Mouse (Mus musculus) CD4-positive helper T cell, adult 2 months (primary cell): ENCODE results near the gene Arf6.
"Not testable (repeated sequence)": the region's sequence is repeated elsewhere in the genome, so short reads cannot be mapped to it uniquely, and the experiment has no call there.

Source experiments
- DNase-seq: peaks from one replicate; pipeline ENCODE4 v3.0.0-alpha.2; 2012; ENCODE audit warnings: low read depth, missing footprints, low spot score

The Arf6 gene

DNA sequence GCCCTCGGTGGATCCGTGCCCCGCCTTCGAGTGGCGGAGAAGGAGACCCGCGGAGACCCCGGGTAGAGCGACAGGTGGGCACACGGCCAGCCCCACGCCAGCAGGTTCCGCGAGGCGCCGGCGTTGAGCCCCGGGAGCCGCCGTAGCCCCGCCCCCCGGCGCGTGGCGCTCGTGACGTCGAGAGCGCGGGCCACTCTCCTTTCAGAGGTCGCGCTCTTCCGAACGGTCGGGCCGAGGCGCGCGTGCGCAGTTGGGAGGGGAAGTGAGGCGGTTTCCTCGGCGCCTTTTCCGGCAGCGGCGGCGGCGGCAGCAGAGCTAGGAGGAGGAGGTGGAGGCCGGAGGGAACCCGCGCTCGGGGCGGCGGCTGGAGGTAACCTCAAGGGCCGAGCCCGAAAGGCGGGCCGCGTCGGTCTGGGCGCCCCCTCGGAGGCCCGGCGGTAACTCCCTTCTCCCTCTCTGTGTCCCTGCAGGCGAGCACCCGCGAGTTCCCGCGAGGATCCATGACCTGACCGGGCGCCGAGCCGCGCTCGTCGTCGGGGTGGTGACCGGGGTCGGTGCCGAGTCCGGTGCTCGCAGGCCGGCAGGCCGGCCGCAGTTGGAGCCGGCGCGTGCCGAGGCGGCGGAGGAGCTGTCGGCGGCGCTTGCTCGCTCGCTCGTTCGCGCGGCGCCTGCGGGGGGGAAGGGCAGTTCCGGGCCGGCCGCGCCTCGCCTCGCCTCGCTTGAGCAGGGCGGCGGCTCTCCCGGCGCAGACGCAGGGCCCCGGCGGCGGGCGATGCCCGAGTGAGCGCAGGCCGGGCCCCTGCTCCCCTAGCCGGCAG, at the start of gene Arf6, which contains the start of gene Gm9887:
Gene Arf6, plus strand, starts transcription at position 297 of the 818 bp plus-strand sequence.
Gene Gm9887, minus strand, starts transcription at position 605 of the 818 bp plus-strand sequence.
- DNase-seq, result peak; percentile 98

DNA sequence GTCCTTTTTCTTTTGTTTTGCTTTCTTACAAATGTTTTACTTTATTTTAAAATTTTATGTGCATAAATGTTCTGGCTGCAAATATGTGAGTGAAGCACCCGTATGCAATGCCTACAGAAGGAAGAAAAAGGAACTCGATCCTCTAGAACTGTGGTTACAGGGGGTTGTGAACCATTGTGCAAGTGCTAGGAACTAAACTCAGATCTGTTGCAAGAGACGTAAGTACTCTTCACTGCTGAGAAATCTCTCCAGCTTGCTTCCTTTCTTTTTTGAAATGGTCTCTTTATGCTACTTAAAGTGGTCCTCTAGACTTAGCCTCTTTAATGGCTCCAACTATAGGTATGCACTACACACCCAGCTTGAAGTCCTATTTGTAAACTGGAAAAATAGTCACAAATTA, 40.8 kb upstream of the Arf6 start:
- DNase-seq, result no peak

DNA sequence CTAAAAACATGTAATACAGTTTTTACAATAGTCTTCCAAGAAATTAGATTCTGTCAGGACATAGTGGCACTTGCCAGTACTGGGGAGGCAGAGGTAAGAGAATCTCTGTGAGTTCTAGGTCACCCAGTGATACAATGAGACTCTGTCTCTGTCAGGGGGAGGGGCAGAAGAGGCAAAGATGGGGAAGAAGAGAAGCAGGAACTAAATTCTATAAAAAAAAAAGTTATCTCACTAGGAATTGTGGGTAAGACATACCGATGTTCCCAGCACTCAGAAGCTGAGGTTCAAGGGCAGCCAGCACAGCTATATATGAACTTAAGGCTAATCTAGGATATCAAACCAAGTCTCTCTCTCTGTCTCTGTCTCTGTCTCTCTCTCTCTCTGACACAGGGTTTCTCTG, 39.8 kb upstream of the Arf6 start:
- DNase-seq, result no peak

DNA sequence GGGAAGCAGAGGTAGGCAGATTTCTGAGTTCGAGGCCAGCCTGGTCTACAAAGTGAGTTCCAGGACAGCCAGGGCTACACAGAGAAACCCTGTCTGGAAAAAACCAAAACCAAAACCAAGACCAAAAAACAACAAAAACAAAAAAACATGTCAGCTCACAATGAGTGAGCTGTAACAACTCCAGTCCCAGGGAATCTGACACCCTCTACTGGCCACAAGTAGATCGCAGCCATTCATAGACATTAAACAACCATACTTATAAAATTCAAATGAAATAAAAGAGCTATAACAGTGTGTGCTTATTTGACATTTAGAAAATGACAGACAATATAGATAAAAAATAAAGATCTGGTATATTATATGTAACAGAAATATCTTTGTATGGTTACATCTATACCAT, 38.4 kb upstream of the Arf6 start:
- DNase-seq, result peak; percentile 73

DNA sequence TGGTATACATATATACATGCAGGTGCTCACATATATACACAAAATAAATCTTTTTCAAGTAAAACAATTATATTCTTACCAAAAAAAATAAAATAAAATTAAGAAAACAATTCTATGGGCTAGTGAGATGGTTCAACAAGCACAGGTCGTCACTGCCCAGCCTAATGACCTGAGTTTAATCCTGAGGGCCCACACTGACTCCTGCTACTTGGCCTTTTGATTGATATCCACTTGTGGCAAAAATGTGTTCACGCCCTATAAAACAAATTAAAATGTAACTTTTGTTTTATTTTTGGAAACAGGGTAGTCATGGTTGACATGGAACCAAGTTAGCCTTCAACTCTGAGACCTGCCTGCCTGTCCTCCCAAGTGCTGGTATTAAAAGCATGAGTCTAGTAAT, 22.0 kb upstream of the Arf6 start:
- DNase-seq, result no peak

DNA sequence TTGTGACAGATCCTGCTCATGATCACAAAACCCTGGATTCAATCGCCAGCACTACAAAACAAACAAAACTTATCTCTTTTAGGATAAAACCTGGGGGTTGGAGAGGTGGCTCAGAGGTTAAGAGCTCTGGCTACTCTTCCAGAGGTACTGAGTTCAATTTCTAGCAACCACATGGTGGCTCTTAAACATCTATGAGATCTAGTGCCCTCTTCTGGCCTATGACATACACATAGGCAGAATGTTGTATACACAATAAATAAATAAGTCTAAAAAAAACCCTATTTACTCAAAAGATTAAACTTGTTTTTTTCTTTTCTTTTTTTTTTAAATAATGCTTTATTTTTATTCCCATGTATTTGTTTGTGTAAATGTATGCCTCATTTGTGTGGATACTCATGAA, 20.3 kb upstream of the Arf6 start:
- DNase-seq, result peak; percentile 45

DNA sequence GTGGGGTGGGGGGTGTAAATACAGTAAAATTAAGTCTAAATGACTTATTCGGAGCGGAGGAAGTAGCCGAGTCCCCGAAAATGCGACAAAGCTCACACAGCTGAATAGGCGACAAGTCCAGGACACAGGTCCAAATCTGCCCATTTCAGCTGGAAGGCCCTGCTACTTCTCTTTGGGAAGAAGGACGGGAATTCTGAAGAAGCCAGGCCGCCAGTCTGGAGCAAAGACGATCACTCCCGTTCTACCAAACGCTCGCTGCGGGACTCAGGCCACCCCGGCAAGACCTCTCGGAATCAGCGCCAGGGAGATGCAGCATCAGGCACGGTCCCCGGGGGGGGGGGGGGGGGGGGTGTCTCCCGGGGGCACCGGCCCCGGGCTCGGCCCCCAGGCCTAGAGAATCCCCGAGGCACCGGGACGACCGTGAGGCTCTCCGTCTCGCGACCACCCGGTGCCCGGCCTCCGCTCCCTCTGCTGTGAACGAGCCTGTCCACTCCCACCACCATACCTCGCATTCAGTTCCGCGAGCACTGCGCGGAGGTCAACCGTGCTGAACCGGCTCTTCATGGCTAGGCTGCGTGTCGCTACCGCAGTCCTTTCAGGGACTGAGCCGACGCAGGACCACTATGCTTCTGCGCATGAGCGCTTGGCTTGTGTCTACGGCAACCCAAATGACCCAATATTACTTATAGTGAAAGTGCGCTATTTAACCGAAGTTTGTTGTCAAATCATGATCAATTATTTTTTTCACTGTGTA, 15.2 kb upstream of the Arf6 start, which contains the start of gene Nemf:
Gene Nemf, minus strand, starts transcription at position 620 of the 754 bp plus-strand sequence.
- peak; percentile 90 for DNase-seq

DNA sequence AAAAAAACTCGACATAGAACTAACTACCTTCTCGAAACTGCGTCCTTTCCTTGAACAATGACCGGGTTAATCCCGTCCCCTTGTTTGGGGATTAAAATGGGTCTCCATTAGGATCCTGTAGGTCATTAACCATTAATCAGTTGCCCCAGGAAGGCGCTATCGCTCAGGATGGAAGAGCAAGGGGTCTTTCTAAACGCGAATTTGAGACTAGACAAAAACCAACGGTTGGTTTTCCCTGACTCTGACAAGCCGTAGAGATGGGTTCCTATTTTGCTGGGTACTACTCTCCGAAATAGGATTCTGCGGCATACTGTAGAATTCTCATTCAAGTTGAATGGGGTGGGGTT, 14.7 kb upstream of the Arf6 start:
- no peak for DNase-seq

DNA sequence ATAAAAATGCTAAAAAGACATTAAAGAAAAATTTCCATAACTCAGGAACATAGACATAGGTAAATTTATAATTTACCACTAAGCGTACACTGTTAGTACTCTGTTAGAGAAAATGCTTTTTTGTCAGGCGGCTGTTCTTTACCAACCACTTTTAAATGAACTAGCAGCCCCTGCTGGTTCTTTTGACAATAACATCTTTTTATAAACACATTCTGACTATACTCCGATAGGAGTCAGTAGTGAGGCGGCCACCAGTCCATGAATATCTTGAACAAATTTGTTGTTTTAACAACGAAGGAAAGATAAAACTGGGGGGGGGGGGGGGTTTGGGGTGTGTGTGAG, 11.3 kb upstream of the Arf6 start:
- DNase-seq, result peak; percentile 91

DNA sequence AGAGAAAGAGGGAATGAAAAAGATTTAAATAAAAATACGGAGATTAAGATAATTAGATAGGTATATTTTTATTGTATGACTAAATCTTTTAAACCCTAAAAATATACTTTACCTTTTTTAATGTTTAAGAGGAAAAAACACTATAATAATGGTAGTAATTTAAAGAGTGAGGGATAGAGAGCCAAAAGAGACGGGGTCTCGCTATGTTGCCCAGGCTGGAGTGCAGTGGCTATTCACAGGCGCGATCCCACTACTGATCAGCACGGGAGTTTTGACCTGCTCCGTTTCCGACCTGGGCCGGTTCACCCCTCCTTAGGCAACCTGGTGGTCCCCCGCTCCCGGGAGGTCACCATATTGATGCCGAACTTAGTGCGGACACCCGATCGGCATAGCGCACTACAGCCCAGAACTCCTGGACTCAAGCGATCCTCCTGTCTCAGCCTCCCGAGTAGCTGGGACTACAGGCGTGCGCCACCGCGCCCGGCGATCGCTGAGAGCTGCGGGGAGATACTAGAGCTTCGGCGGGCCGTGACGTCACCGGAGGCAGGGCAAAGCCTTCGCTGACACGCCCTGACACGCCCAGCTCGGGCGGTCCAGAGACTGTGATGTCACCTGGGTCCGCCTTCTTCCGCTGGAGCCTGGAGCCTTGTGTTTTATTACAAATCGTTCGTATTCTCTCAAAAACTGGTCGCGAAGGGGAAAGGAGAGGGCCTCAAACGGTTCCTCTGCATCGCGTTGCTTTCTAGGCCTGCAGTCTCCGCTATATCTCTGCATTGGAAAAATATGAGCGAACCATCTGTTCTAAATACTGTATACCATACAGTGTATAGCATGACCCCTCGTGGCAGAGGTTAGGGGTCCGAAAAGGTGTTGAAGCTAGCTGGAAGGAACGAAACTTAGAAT, 10.7 kb upstream of the Arf6 start:
- peak; percentile 99 for DNase-seq

DNA sequence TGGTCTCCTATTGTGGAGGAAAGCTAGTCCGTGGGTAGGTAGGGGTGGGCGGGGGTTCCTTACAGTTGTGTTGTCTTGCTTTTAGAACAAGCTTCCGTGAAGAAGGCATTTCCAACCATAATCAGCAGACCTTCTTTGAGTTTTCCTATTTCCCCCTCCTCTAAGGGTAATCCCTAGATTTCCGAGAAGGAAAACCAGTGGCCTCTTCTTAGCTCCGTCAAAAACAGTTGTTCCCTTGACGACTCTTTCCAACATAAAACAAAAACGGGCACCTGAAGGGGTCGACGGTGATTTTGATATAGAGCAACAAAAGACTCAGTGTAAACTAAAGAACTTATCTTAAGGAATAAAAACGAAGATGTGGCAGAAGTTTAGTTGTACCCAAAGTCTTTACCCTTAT, 10.0 kb upstream of the Arf6 start:
- no peak for DNase-seq

DNA sequence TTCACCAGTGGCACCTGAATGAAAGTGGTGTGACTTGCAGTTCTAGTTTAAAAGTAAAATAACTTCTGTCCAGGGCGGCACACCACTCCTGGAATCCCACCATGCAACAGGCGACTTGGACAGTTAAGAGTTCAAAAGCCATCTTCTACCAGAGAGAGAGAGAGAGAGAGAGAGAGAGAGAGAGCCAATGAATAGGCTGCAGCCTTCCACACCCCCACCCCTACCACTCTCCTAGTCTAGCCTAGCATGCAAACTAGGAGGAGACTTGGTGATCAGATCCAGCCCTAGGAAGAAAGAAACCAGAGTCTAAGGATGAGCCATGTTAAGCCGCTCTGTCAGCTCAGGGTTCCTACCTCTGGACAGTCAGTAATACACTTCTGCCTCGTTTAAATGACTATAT, 9.6 kb upstream of the Arf6 start:
- DNase-seq, result no peak

DNA sequence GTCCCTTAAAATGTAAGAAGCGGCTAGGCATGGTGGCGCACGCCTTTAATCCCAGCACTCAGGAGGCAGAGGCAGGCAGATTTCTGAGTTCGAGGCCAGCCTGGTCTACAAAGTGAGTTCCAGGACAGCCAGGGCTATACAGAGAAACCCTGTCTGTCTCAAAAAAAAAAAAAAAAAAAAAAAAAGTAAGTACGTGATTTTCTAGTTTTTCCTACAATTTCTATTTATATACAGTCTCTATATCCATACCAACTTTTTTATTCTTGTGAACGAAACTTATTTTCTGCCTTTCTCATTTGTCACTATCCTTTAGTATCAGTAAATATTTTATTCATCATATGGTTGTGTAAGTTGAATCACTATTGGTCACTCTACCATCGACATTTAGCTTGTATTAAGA, 8.8 kb upstream of the Arf6 start:
- not testable (repeated sequence) for DNase-seq

DNA sequence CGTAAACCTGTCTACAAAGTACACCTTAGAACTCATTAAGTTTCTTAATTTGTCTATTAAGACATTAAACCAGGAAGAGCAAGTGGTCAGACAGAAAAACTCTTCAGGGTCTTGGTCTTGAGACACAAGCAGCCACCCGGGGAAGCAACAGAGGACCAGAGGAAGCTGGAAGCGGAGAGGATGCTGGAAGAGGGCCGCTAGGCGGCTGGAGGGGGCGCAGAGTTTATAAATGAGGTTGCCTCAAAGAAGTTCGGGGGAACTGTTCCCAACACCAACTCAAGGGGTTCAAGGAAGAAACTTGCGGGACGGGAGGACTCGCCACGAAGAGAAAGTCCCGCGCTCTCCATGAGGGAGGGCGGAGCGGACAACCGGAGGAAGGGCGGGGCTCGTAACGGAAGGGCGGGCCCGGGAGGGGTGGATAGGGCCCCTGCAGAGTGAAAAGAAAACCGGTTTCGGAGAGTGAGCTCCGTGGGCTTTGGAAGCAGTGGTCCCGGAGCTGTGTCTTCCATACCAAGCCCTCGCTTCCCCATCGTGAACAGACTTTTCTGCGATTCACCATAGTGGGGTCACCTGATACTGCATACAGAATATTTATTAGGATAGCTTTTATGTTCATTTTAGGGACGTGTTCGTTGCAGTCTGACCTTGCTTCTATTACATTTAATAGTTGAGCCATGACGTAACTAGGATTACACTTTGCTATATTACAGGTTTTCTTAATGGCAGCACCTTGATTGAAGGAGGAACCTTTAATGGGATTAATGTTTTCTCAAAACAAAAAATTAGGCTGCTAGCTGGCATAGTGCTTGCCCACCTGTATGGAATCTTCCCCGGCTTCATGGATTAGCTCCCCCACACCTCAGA, 7.8 kb upstream of the Arf6 start:
- peak; percentile 86 for DNase-seq

DNA sequence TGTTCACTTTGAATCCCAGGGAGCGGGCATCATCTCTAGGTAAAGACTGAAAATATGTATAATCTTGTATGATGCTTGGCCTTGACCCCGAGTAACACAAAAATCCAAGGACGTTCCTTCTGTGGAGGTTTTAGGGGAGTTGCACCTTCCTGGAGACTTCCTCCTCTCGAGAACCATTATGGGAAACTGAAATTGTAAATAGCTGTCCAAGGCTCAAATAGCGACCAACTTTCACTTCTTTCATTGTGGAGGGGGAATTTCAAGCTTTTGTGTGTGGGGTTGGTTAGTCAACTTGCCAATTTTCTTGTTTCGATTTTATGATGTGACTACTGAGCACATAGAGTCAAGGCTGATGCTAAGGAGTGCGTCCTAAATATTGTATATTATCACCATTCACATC, 6.2 kb upstream of the Arf6 start:
- no peak for DNase-seq

DNA sequence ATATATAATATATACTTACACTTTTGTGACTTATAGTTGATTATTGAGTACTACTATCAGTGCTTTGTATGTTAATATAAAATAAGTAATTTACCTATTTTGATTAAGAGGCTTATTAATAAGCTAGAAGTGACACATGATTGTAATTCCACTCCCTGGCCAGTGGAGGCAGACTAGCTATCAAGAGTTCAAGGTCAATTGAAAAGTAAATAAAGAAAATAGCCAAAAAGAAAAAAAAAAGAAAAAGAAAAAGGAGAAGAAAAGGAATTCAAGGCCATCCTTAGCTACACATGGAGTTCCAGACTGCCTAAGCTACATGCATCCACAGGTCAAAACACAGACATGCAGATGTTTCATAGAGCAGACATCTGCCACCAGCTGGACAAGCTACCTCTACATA, 5.5 kb upstream of the Arf6 start:
- peak; percentile 38 for DNase-seq

DNA sequence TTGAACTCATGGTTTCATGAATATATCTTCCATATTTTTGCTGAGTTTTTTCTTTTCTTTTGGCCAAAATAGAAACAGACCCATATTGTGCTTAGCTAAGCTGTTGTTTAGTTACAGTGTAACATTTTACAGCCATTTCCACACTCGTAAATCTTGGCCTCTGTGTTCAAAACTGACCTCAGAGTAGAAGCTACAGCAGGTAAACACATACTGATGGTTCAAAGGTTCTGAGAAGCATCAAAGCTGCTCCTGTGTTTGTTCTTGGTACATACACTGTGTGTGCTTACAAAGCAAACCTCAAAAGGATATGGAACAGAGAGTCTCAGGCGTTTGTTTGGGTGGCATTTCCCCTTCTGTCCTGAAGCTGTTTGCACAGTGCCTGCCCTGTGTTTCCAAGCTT, 4.4 kb upstream of the Arf6 start:
- peak; percentile 41 for DNase-seq

DNA sequence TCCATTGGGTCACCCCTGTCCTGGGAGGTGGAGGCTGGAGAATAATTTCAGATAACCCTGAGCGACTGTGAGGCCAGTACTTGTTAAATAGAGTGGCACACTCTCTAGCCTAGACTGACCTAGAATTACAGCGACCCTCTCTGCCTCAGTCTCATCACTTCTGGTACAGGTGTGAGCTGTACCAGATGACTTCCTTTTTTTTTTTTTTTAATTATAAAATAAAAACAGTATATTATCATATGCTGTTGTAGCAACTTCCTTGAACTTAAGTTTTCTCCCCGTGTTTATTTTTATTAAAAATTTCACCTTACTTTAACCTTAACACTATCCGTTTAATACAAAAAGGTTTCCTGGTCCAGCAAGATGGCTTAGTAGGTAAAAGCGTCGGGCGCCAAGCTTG, 1.0 kb upstream of the Arf6 start:
- no peak for DNase-seq

DNA sequence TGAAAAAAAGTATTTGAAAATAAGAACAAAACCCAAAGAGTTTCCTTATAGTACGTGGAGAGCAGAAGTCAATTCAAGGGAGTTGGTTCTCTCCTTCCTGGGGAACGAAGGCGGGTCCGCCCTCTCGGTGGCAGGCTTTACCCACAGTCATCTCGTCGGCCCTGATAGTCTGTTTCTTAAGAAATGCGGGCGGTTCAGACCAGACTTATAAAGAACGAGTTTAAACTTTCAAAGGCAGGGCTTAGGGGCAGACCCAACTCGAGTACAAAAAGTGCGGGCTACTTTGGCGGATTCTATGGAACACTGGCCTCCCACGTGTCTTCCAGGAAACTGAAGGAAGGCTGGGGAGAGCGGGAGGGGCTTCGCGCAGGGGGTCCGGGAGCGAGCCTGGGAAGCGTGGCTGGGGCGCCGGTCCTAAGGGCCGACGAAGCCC, 513 bp upstream of the Arf6 start:
- peak; percentile 88 for DNase-seq

DNA sequence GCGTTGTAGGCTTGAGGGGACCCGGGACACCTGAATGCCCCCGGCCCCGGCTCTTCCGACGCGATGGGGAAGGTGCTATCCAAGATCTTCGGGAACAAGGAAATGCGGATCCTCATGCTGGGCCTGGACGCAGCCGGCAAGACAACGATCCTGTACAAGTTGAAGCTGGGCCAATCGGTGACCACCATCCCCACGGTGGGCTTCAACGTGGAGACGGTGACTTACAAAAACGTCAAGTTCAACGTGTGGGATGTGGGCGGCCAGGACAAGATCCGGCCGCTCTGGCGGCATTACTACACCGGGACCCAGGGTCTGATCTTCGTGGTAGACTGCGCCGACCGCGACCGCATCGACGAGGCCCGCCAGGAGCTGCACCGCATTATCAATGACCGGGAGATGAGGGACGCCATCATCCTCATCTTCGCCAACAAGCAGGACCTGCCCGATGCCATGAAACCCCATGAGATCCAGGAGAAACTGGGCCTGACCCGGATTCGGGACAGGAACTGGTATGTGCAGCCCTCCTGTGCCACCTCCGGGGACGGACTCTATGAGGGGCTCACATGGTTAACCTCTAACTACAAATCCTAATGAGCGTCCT, 881 bp downstream of the Arf6 start:
- DNase-seq, result peak; percentile 60
